Mouse (Mus musculus): Measurements from ENCODE around the gene Cplx1. TPM values are rescaled to one million over a fixed set of nuclear protein-coding genes. Genes with fewer than 3 reads are reported as not detected.

Cplx1 gene
- polyA plus RNA-seq (2012; rRNA removed) = 0.22 and 0.42 TPM in 2 replicates

GRCm38 (mm10) chr5:108549489-108550206, at the start of gene Cplx1:
Cplx1 (minus strand) TSS chr5:108550024.

Other genes with a start within 250 kb of the Cplx1 start
- gene Pigg, start 237.4 kb downstream of the Cplx1 start, polyA plus RNA-seq (2012; rRNA removed) = 2.2 and 2.9 TPM in 2 replicates
- 0.87 and 1.1 TPM in 2 replicates for gene Gm42517, start 182.1 kb downstream of the Cplx1 start, polyA plus RNA-seq (2012; rRNA removed)
- not detected in 2 replicates for gene Pde6b, start 161.6 kb downstream of the Cplx1 start, polyA plus RNA-seq (2012; rRNA removed)
- gene Atp5k, start 115.6 kb downstream of the Cplx1 start, polyA plus RNA-seq (2012; rRNA removed) = 23.2 and 25.8 TPM in 2 replicates
- 14.7 and 20.7 TPM in 2 replicates for gene Mfsd7a, start 101.1 kb downstream of the Cplx1 start, polyA plus RNA-seq (2012; rRNA removed)
- gene Pcgf3, start 88.8 kb downstream of the Cplx1 start, polyA plus RNA-seq (2012; rRNA removed) = 4.5 and 6.3 TPM in 2 replicates
- gene Gak, start 79.7 kb upstream of the Cplx1 start, polyA plus RNA-seq (2012; rRNA removed) = 48.0 and 52.9 TPM in 2 replicates
- gene Tmem175, start 79.7 kb upstream of the Cplx1 start, polyA plus RNA-seq (2012; rRNA removed) = 19.2 and 21.3 TPM in 2 replicates
- 10.5 and 10.8 TPM in 2 replicates for gene Idua, start 110.3 kb upstream of the Cplx1 start, polyA plus RNA-seq (2012; rRNA removed)
- 5.6 TPM in 2 replicates for gene Dgkq, start 119.6 kb upstream of the Cplx1 start, polyA plus RNA-seq (2012; rRNA removed)
- 0.05 TPM in 1 of 2 replicates, not detected in the other for gene Slc26a1, start 125.5 kb upstream of the Cplx1 start, polyA plus RNA-seq (2012; rRNA removed)
- gene Fgfrl1, start 142.4 kb upstream of the Cplx1 start, polyA plus RNA-seq (2012; rRNA removed) = 24.7 and 26.5 TPM in 2 replicates
- not detected in 2 replicates for gene Rnf212, start 225.0 kb upstream of the Cplx1 start, polyA plus RNA-seq (2012; rRNA removed)
- not detected in 2 replicates for gene Tmed11, start 245.3 kb upstream of the Cplx1 start, polyA plus RNA-seq (2012; rRNA removed)

All from stomach, adult 2 months (tissue).